Mouse (Mus musculus) heart, adult 8-10 months (tissue): Measurements from ENCODE around the gene Fastkd5. TPM values are rescaled to one million over a fixed set of nuclear protein-coding genes. Genes with fewer than 3 reads are reported as not detected.

Source experiments
- DNase-seq: peaks from one replicate; pipeline ENCODE4 v3.0.0; 2022; ENCODE audit warnings: low spot score
- total RNA-seq, 4 experiments: library from RNA; stranded (reverse); gene quantifications; 2 replicates each; pipeline ENCODE4 v1.2.4; 2022

The Fastkd5 gene
- total RNA-seq, 4 experiments from 2014 or later = 6.0 to 8.6 (median 8.1) TPM

GRCm38 (mm10) chr2:130634006-130634738 is 4.3 kb upstream of the Fastkd5 start:
- no peak for DNase-seq

GRCm38 (mm10) chr2:130632887-130633675 is 3.3 kb upstream of the Fastkd5 start:
- DNase-seq = no peak

GRCm38 (mm10) chr2:130632416-130632815 is 2.6 kb upstream of the Fastkd5 start:
- DNase-seq = no peak

GRCm38 (mm10) chr2:130629080-130629838 is 568 bp downstream of the Fastkd5 start:
- DNase-seq = no peak

GRCm38 (mm10) chr2:130628424-130628823 is 1.4 kb downstream of the Fastkd5 start:
- no peak for DNase-seq

GRCm38 (mm10) chr2:130618972-130619371 is 10.9 kb downstream of the Fastkd5 start:
- DNase-seq = no peak

- DNase-seq = no peak
Measured at GRCm38 (mm10) chr2:130613091-130613490, 16.7 kb downstream of the Fastkd5 start.

GRCm38 (mm10) chr2:130602195-130602594 is 27.6 kb downstream of the Fastkd5 start:
- no peak for DNase-seq

- no peak for DNase-seq
Measured at GRCm38 (mm10) chr2:130598399-130598798, 31.4 kb downstream of the Fastkd5 start.

- DNase-seq = no peak
Measured at GRCm38 (mm10) chr2:130597601-130598010, 32.2 kb downstream of the Fastkd5 start.

- DNase-seq = no peak
Measured at GRCm38 (mm10) chr2:130595596-130595995, 34.2 kb downstream of the Fastkd5 start.

- DNase-seq = no peak
Measured at GRCm38 (mm10) chr2:130591016-130591415, 38.8 kb downstream of the Fastkd5 start.

GRCm38 (mm10) chr2:130589761-130590160 is 40.1 kb downstream of the Fastkd5 start:
- DNase-seq = peak; percentile 21

- DNase-seq = no peak
Measured at GRCm38 (mm10) chr2:130589157-130589556, 40.7 kb downstream of the Fastkd5 start.

GRCm38 (mm10) chr2:130588373-130588772 is 41.5 kb downstream of the Fastkd5 start:
- DNase-seq = no peak

- no peak for DNase-seq
Measured at GRCm38 (mm10) chr2:130586016-130586415, 43.8 kb downstream of the Fastkd5 start.

- no peak for DNase-seq
Measured at GRCm38 (mm10) chr2:130583902-130584560, 45.8 kb downstream of the Fastkd5 start.

GRCm38 (mm10) chr2:130582552-130582951 is 47.3 kb downstream of the Fastkd5 start, which contains the start of gene Avp:
Gene Avp, minus strand, starts transcription at chr2:130582554.
- DNase-seq = no peak

GRCm38 (mm10) chr2:130581201-130581600 is 48.6 kb downstream of the Fastkd5 start:
- no peak for DNase-seq

- no peak for DNase-seq
Measured at GRCm38 (mm10) chr2:130579791-130580190, 50.0 kb downstream of the Fastkd5 start.

GRCm38 (mm10) chr2:130578148-130578547 is 51.7 kb downstream of the Fastkd5 start:
- no peak for DNase-seq
